Mouse (Mus musculus) ES-Bruce4 (cell line): ENCODE measurements at regions not wholly inside any gene's neighbourhood (a gene's known extent, or its start where the extent isn't known, plus 50 kb on each side); places are given as distances from the start of the nearest gene placed in this dataset.

Source experiments
- H3K27ac ChIP-seq: 2 replicates; pipeline ENCODE4 v1.5.1; 2012; ENCODE audit warnings: low read length, inconsistent platforms; ENCODE audit not compliant: insufficient read depth
- H3K27me3 ChIP-seq: 2 replicates; pipeline ENCODE4 v1.6.1; 2012; ENCODE audit warnings: mild to moderate bottlenecking, low read length, inconsistent platforms; ENCODE audit not compliant: control insufficient read depth, poor library complexity, insufficient read depth, severe bottlenecking
- H3K36me3 ChIP-seq: 2 replicates; pipeline ENCODE4 v1.6.1; 2012; ENCODE audit warnings: inconsistent platforms, mild to moderate bottlenecking, low read length, moderate library complexity; ENCODE audit not compliant: control insufficient read depth, poor library complexity, insufficient read depth, severe bottlenecking
- H3K4me1 ChIP-seq: one replicate; pipeline ENCODE4 v1.8.1; 2011; ENCODE audit warnings: low read length; ENCODE audit not compliant: control insufficient read depth, insufficient read depth
- H3K4me3 ChIP-seq: 2 replicates; pipeline ENCODE4 v1.5.1; 2011; ENCODE audit warnings: low read depth, mild to moderate bottlenecking, low read length
- H3K9ac ChIP-seq: 2 replicates; pipeline ENCODE4 v1.6.1; 2012; ENCODE audit warnings: low read depth, mild to moderate bottlenecking, inconsistent platforms; ENCODE audit not compliant: poor library complexity, severe bottlenecking
- H3K9me3 ChIP-seq: replicated peaks from 2 replicates; pipeline ENCODE4 v1.6.1; 2012; ENCODE audit warnings: mild to moderate bottlenecking, low read length, inconsistent platforms; ENCODE audit not compliant: control insufficient read depth, poor library complexity, insufficient read depth, severe bottlenecking
- CTCF ChIP-seq: IDR thresholded peaks from one replicate; pipeline ENCODE4 v1.8.1; 2011; ENCODE audit warnings: low read depth, low read length
- EP300 ChIP-seq: IDR thresholded peaks from 2 replicates; pipeline ENCODE4 v1.6.1; 2011; ENCODE audit warnings: low read depth, low read length; ENCODE audit not compliant: insufficient read depth
- POLR2A ChIP-seq: IDR thresholded peaks from one replicate; pipeline ENCODE4 v1.8.1; 2011; ENCODE audit warnings: low read length; ENCODE audit not compliant: insufficient read depth

- H3K4me3 ChIP-seq: no peak overlapping the region
- H3K27me3 ChIP-seq: no peaks in the 10 kb centered on the region
- no peaks in the 10 kb centered on the region for H3K4me1 ChIP-seq
- H3K9ac ChIP-seq: no peak overlapping the region
- no peak for TF ChIP-seq EP300
- TF ChIP-seq POLR2A: no peak
- TF ChIP-seq CTCF: no peak
- no peak overlapping the region for H3K27ac ChIP-seq
- no peaks in the 10 kb centered on the region for H3K36me3 ChIP-seq
- H3K9me3 ChIP-seq: no peaks in the 10 kb centered on the region
Measured at GRCm38 (mm10) chr4:95451831-95452230, 105.5 kb upstream of the Fggy start.

DNA sequence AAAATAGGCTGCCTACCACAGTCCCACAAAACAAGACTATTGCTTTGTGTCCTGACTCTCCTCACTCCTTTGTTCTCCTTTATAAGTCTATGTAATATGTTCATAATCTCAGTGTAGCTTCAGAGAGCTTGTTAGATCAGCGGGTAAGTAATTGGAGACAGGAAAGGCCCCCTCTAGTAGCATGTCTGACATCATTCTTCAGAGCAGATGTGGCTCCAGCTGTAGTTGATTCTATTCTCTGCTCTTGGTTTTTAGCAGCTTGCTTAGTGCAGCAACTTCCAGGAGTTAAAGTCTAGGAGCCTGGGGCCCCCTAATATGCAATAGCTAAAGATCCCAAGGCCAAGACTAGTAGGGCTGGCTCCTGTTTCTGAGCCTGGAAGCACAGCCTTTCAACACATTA lies 101.0 kb upstream of the Fggy start:
- H3K9ac ChIP-seq: no peak overlapping the region
- H3K9me3 ChIP-seq: no peaks in the 10 kb centered on the region
- no peaks in the 10 kb centered on the region for H3K36me3 ChIP-seq
- no peak overlapping the region for H3K4me3 ChIP-seq
- H3K27ac ChIP-seq: no peak overlapping the region
- H3K4me1 ChIP-seq: no peaks in the 10 kb centered on the region
- H3K27me3 ChIP-seq: no peaks in the 10 kb centered on the region
- no peak for TF ChIP-seq POLR2A

DNA sequence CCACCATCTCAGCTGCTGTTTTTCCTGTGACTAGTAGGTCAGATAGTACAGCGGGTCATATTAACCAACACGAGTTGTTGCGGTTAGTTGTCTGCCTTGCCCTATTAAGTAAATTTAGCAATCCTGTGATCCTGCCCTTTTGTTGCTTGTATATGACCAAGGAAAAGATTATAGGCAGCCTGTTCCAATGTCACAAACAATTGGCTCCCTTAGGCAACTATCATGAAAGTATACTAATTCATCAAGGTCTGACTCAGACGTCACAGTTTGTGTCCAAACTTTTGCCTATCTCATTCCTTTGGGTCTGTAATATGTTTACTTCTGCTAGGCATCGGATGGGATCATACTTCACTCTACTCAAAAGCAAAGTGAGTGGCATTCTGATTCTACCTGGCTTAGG lies 100.4 kb upstream of the Fggy start:
- no peak overlapping the region for H3K9ac ChIP-seq
- TF ChIP-seq CTCF (no peak), POLR2A (no peak), EP300 (no peak)
- H3K9me3 ChIP-seq: no peaks in the 10 kb centered on the region
- H3K4me3 ChIP-seq: no peak overlapping the region
- no peaks in the 10 kb centered on the region for H3K36me3 ChIP-seq
- H3K4me1 ChIP-seq: no peaks in the 10 kb centered on the region
- H3K27me3 ChIP-seq: no peaks in the 10 kb centered on the region
- no peak overlapping the region for H3K27ac ChIP-seq

DNA sequence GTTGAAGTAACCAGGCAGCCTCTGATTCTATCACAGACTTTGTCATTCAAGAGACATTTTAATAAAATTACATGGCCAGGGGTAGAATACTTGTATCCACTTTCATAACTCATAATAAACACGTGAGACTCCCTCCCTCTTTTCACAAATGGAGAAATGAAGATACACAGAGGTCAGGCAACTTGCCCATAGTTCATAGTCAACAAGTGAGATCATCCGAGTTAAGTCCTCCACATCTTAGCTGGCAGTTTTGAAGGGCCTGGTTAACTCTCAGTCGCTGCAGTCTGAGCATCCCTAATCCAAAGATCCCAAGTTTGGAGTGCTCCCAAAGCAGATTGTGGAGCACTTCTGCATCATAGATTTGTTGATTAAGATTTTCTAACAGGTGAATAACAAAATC lies 94.8 kb upstream of the Fggy start:
- H3K27ac ChIP-seq: no peak overlapping the region
- H3K27me3 ChIP-seq: no peaks in the 10 kb centered on the region
- no peaks in the 10 kb centered on the region for H3K36me3 ChIP-seq

GRCm38 (mm10) chr4:95463082-95463825 lies 94.1 kb upstream of the Fggy start:
- H3K9ac ChIP-seq: no peak overlapping the region
- H3K36me3 ChIP-seq: no peaks in the 10 kb centered on the region
- H3K4me3 ChIP-seq: no peak overlapping the region
- H3K27me3 ChIP-seq: no peaks in the 10 kb centered on the region
- no peaks in the 10 kb centered on the region for H3K9me3 ChIP-seq
- H3K27ac ChIP-seq: no peak overlapping the region
- TF ChIP-seq POLR2A (no peak), EP300 (no peak)
- H3K4me1 ChIP-seq: no peaks in the 10 kb centered on the region

More for the DNA sequence above, 94.8 kb upstream of the Fggy start:
- Histone ChIP-seq H3K9me3 (no peaks in the 10 kb centered on the region), H3K4me1 (no peaks in the 10 kb centered on the region), H3K9ac (no peak overlapping the region), H3K4me3 (no peak overlapping the region)
- TF ChIP-seq POLR2A (no peak), CTCF (no peak), EP300 (no peak)

DNA sequence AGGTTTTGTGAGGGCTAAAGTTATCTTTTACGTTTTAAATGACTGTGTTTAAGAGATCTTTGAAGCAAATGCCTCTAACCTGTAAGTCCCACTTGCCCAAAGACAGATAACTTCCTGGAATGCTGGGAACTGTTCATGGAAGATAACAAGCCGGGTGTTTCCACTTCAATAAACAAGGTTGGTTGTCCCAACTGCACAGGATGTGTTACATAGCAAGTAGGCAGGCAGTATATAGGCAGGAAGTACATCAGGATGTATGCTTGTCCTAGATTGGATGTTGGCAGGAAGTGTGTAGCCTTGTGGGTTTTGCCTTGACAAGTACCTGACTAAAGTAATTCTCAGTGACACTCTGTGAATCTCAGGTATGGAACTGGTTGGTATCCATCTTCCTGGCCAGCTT lies 90.7 kb upstream of the Fggy start:
- H3K4me1 ChIP-seq: no peaks in the 10 kb centered on the region
- H3K4me3 ChIP-seq: no peak overlapping the region
- H3K9me3 ChIP-seq: no peaks in the 10 kb centered on the region
- H3K27ac ChIP-seq: no peak overlapping the region
- TF ChIP-seq POLR2A: no peak
- no peak for TF ChIP-seq EP300
- TF ChIP-seq CTCF: no peak
- H3K36me3 ChIP-seq: no peaks in the 10 kb centered on the region
- no peak overlapping the region for H3K9ac ChIP-seq
- H3K27me3 ChIP-seq: no peaks in the 10 kb centered on the region
